Mouse (Mus musculus) naive thymus-derived CD4-positive, alpha-beta T cell, adult 2 months (primary cell): ENCODE data around the gene Sp6.

Experiments used
- DNase-seq: peaks from one replicate; pipeline ENCODE4 v3.0.0-alpha.2; 2011; ENCODE audit warnings: low read depth

The Sp6 gene

GRCm38 (mm10) chr11:97021873-97022484 lies 8.8 kb downstream of the Sp6 start:
- peak; percentile 92 for DNase-seq

GRCm38 (mm10) chr11:97024977-97025376 lies 11.8 kb downstream of the Sp6 start:
- no peak for DNase-seq

- DNase-seq: peak; percentile 96
Observed at GRCm38 (mm10) chr11:97025721-97026344, 12.6 kb downstream of the Sp6 start.

- peak; percentile 94 for DNase-seq
Observed at GRCm38 (mm10) chr11:97029686-97030417, 16.7 kb downstream of the Sp6 start, which contains the start of gene Scrn2. TSS of gene Scrn2 (plus strand) at chr11:97029938.

- no peak for DNase-seq
Observed at GRCm38 (mm10) chr11:97030426-97030825, 17.2 kb downstream of the Sp6 start.

- DNase-seq: no peak
Observed at GRCm38 (mm10) chr11:97031977-97032376, 18.8 kb downstream of the Sp6 start.

GRCm38 (mm10) chr11:97032499-97032898 lies 19.3 kb downstream of the Sp6 start:
- DNase-seq: no peak

GRCm38 (mm10) chr11:97033781-97034180 lies 20.6 kb downstream of the Sp6 start:
- no peak for DNase-seq

GRCm38 (mm10) chr11:97036141-97036540 lies 22.9 kb downstream of the Sp6 start:
- no peak for DNase-seq

GRCm38 (mm10) chr11:97038881-97039280 lies 25.7 kb downstream of the Sp6 start:
- DNase-seq: no peak

GRCm38 (mm10) chr11:97040301-97041021 lies 27.3 kb downstream of the Sp6 start:
- no peak for DNase-seq

- peak; percentile 97 for DNase-seq
Observed at GRCm38 (mm10) chr11:97041022-97041899, 28.1 kb downstream of the Sp6 start, which contains the start of the genes Lrrc46 and Mrpl10. TSS of gene Lrrc46 (minus strand) at chr11:97041407. TSS of gene Mrpl10 (plus strand) at chr11:97041560.

GRCm38 (mm10) chr11:97044902-97045301 lies 31.7 kb downstream of the Sp6 start:
- no peak for DNase-seq

- DNase-seq: peak; percentile 53
Observed at GRCm38 (mm10) chr11:97045861-97046260, 32.7 kb downstream of the Sp6 start.

- DNase-seq: no peak
Observed at GRCm38 (mm10) chr11:97048090-97048650, 35.0 kb downstream of the Sp6 start.

- no peak for DNase-seq
Observed at GRCm38 (mm10) chr11:97049492-97050085, 36.4 kb downstream of the Sp6 start.

GRCm38 (mm10) chr11:97050216-97050943 lies 37.2 kb downstream of the Sp6 start, which contains the start of gene Osbpl7:
TSS of gene Osbpl7 (plus strand) at chr11:97050628.
- peak; percentile 76 for DNase-seq

GRCm38 (mm10) chr11:97050944-97051586 lies 37.9 kb downstream of the Sp6 start:
- DNase-seq: peak; percentile 30

- DNase-seq: peak; percentile 37
Observed at GRCm38 (mm10) chr11:97052219-97052646, 39.0 kb downstream of the Sp6 start.
